Mouse (Mus musculus) liver, adult 2 months (tissue): ENCODE measurements around the gene Dip2c. TPM values are rescaled to one million over a fixed set of nuclear protein-coding genes. Genes with fewer than 3 reads are reported as not detected.

Source experiments
- DNase-seq: peaks from one replicate; pipeline ENCODE4 v3.0.0-alpha.2; 2011; ENCODE audit warnings: low read depth, low spot score; ENCODE audit errors: extremely low read depth
- H3K27ac ChIP-seq: fragments of 200-500 bp; replicated peaks from 2 replicates; pipeline ENCODE4 v1.5.1; 2012; ENCODE audit warnings: low read depth, mild to moderate bottlenecking, control low read depth, inconsistent platforms, low read length; ENCODE audit not compliant: insufficient read depth
- H3K27me3 ChIP-seq: fragments of 200-500 bp; 2 replicates; pipeline ENCODE4 v1.6.1; 2012; ENCODE audit warnings: mild to moderate bottlenecking, moderate library complexity, low read length, inconsistent platforms; ENCODE audit not compliant: control insufficient read depth, insufficient read depth
- H3K36me3 ChIP-seq: fragments of 200-500 bp; 2 replicates; pipeline ENCODE4 v1.6.1; 2012; ENCODE audit warnings: low read length, inconsistent platforms; ENCODE audit not compliant: control insufficient read depth, insufficient read depth
- H3K4me1 ChIP-seq: fragments of 200-500 bp; 2 replicates; pipeline ENCODE4 v1.6.1; 2011; ENCODE audit warnings: low read length; ENCODE audit not compliant: control insufficient read depth, insufficient read depth
- H3K4me3 ChIP-seq: fragments of 200-500 bp; 2 replicates; pipeline ENCODE4 v1.5.1; 2011; ENCODE audit warnings: low read depth, mild to moderate bottlenecking, control low read depth, low read length, moderate library complexity; ENCODE audit not compliant: insufficient read depth
- H3K79me2 ChIP-seq: fragments of 200-500 bp; 2 replicates; pipeline ENCODE4 v1.6.1; 2012; ENCODE audit warnings: inconsistent platforms, mild to moderate bottlenecking, low read length, moderate library complexity; ENCODE audit not compliant: control insufficient read depth, insufficient read depth
- H3K9ac ChIP-seq: fragments of 200-500 bp; 2 replicates; pipeline ENCODE4 v1.6.1; 2012; ENCODE audit warnings: low read depth, mild to moderate bottlenecking, control low read depth, inconsistent platforms, low read length
- CTCF ChIP-seq: fragments of 200-500 bp; IDR thresholded peaks from 2 replicates; pipeline ENCODE4 v1.5.1; 2011; ENCODE audit warnings: low read depth, low read length, control low read depth
- POLR2A ChIP-seq: fragments of 200-500 bp; IDR thresholded peaks from 2 replicates; pipeline ENCODE4 v1.6.1; 2011; ENCODE audit warnings: low read length, control low read depth; ENCODE audit not compliant: insufficient read depth; ENCODE audit errors: extremely low read depth
- WGBS: fragments of 180-500 bp; shearing (Covaris S2); methylation state at CpG from one replicate; pipeline ENCODE4 v1.1.7; 2018; 5-methylcytosine and 5-hydroxymethylcytosine counted together
- polyA plus RNA-seq: library from polyadenylated mRNA; depleted of rRNA; stranded (reverse); fragments of >200 nt; gene quantifications from 2 replicates; pipeline ENCODE4 v1.2.3, GENCODE M21; 2012
- total RNA-seq: library from RNA; depleted of rRNA; stranded (reverse); fragments of >200 nt; gene quantifications from 2 replicates; pipeline ENCODE4 v1.2.3, GENCODE M21; 2014

Gene Dip2c
- total and polyA plus RNA-seq, 2 experiments = 4.7 to 10.7 TPM

GRCm38 (mm10) chr13:9445533-9446294 is 169.4 kb downstream of the Dip2c start:
- Histone ChIP-seq H3K4me1 (peaks cover 7% of the 10 kb centered on the region), H3K79me2 (peaks cover 2% of the 10 kb centered on the region; the same call in 1 of the 2 replicates), H3K27ac (no peak overlapping the region), H3K9ac (no peak overlapping the region), H3K27me3 (no peaks in the 10 kb centered on the region), H3K36me3 (no peaks in the 10 kb centered on the region), H3K4me3 (no peak overlapping the region)
- TF ChIP-seq POLR2A (no peak), CTCF (no peak)
- DNase-seq = peak; percentile 59
- WGBS = 32% methylated on average over 6 of the region's 6 CpGs

- no peak overlapping the region for H3K4me3 ChIP-seq
- WGBS = 71% methylated on average over 4 of the region's 4 CpGs
Measured at GRCm38 (mm10) chr13:9446448-9447115, 170.3 kb downstream of the Dip2c start.

DNA sequence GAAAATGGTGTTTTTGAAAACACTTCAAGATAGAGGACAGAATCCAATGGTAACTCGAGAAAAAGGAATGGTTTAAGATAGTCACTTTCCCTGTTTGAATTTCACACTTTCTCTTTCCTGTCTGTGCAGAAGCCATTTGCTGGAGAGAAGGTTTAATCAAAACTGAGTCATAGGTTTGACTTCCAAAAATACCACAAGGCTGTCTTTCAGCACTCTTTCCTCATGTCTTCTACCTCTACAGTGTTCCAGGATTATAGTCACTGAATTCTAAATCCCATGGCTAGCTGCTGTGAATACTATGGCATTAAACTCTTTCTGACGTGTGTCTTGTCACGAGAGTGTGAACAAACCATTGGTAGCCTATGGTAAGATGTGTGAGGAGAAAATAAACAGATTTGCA is 173.9 kb downstream of the Dip2c start:
- no peak for TF ChIP-seq POLR2A
- TF ChIP-seq CTCF = no peak
- 83% methylated on average over 3 of the region's 3 CpGs for WGBS

More at GRCm38 (mm10) chr13:9446448-9447115, 170.3 kb downstream of the Dip2c start:
- H3K27ac ChIP-seq = no peak overlapping the region
- DNase-seq = peak; percentile 79
- peaks cover 2% of the 10 kb centered on the region; the same call in 1 of the 2 replicates for H3K79me2 ChIP-seq
- TF ChIP-seq CTCF (no peak), POLR2A (no peak)
- H3K4me1 ChIP-seq = peaks cover 7% of the 10 kb centered on the region
- H3K36me3 ChIP-seq = no peaks in the 10 kb centered on the region
- no peaks in the 10 kb centered on the region for H3K27me3 ChIP-seq
- H3K9ac ChIP-seq = no peak overlapping the region

GRCm38 (mm10) chr13:9451952-9452351 is 175.6 kb downstream of the Dip2c start:
- no peaks in the 10 kb centered on the region for H3K27me3 ChIP-seq
- no peak overlapping the region for H3K27ac ChIP-seq
- no peak overlapping the region for H3K9ac ChIP-seq
- peaks cover 5% of the 10 kb centered on the region; the same call in 1 of the 2 replicates for H3K79me2 ChIP-seq
- no peak overlapping the region for H3K4me3 ChIP-seq
- no peaks in the 10 kb centered on the region for H3K36me3 ChIP-seq
- DNase-seq = no peak
- H3K4me1 ChIP-seq = peaks cover 4% of the 10 kb centered on the region
- WGBS = 91% methylated on average over 3 of the region's 3 CpGs
- no peak for TF ChIP-seq POLR2A
- no peak for TF ChIP-seq CTCF

More for the DNA sequence above, 173.9 kb downstream of the Dip2c start:
- DNase-seq = no peak
- H3K79me2 ChIP-seq = peaks cover 2% of the 10 kb centered on the region; the same call in 1 of the 2 replicates
- H3K36me3 ChIP-seq = no peaks in the 10 kb centered on the region
- H3K9ac ChIP-seq = no peak overlapping the region
- H3K27ac ChIP-seq = no peak overlapping the region
- H3K4me1 ChIP-seq = peaks cover 9% of the 10 kb centered on the region
- H3K4me3 ChIP-seq = no peak overlapping the region
- H3K27me3 ChIP-seq = no peaks in the 10 kb centered on the region

- no peak overlapping the region for H3K27ac ChIP-seq
- 56% methylated on average over 4 of the region's 4 CpGs for WGBS
- TF ChIP-seq POLR2A (no peak), CTCF (no peak)
Measured at GRCm38 (mm10) chr13:9454426-9455177, 178.3 kb downstream of the Dip2c start.

More at GRCm38 (mm10) chr13:9454426-9455177, 178.3 kb downstream of the Dip2c start:
- Histone ChIP-seq H3K27me3 (no peaks in the 10 kb centered on the region), H3K9ac (no peak overlapping the region), H3K4me3 (no peak overlapping the region), H3K79me2 (peaks cover 5% of the 10 kb centered on the region; the same call in 1 of the 2 replicates), H3K36me3 (no peaks in the 10 kb centered on the region), H3K4me1 (peaks cover 4% of the 10 kb centered on the region)
- peak; percentile 51 for DNase-seq
